Mouse (Mus musculus): ENCODE data around the gene Tnxb. TPM values are rescaled to one million over a fixed set of nuclear protein-coding genes. Genes with fewer than 3 reads are reported as not detected.

The Tnxb gene
- total RNA-seq (2021), result 10 to 100 TPM; 12.1 to 12.3 TPM
- long read RNA-seq, partial matches to known transcripts, result 1 of 1 reads
- long read RNA-seq, other reads (novel, unspliced or antisense), result 0 of 1 reads

DNA sequence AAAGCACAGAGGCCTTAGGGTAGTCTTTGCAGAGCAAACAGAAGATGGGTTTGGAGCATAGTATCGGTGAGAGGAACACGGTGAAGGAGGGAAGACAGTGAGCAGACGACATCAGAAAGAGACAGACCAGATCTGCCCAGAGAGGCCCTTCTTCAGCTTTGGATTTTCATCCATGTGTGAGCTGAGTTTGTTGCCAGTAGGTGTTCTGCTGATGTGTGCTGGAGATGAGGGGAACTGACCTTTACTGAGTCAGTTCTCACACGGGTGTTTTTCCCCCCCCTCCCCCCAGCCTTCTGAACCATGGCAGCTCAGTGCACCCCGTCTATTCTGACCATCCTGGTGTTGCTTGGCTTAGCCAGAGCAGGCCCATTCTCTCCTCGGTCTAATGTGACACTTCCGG is at the start of gene Tnxb:
TSS of gene Tnxb (plus strand) at position 301 of the 400 bp plus-strand sequence.
- no peak for DNase-seq (ENCODE audit: low spot score in 2 of 2)

DNA sequence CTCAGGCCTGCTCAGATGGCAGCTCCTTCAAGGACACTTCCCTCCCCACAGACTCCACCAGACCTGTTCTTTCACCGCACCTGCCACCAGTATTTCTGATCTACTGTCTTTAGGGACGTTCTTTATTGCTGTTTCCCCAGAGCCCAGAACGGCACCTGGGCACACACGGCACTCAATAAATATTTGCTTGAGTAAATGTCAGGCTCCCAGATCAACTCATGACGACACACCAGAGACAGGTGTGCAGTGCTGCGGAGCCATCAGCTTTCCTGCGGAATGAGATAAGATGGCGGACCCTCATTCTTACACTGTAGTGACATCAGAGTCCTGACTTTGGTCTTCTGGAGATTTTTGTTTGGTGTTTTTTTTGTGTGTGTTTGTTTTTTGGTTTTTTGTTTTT is 49.3 kb upstream of the Tnxb start:
- no peak for DNase-seq (ENCODE audit: low spot score in 2 of 2)

DNA sequence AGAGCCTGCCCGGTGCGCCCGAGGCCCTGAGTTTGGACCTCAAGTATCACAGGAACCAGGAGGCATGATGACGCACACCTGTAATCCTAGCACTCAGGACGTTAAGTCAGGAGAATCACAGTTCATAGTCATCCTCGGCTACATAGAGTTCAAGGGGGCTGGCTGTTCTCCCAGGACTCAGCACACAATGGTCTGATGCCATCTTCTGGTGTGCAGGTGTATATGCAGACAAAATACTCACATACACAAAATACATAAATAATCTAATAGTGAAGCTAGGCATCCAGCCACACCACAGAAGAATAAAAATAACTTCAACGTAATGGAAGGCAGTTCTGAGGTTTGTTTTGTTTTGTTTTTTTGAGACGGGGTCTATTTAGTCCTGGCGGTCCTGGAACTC is 47.2 kb upstream of the Tnxb start:
- no peak for DNase-seq (ENCODE audit: low spot score in 2 of 2)

DNA sequence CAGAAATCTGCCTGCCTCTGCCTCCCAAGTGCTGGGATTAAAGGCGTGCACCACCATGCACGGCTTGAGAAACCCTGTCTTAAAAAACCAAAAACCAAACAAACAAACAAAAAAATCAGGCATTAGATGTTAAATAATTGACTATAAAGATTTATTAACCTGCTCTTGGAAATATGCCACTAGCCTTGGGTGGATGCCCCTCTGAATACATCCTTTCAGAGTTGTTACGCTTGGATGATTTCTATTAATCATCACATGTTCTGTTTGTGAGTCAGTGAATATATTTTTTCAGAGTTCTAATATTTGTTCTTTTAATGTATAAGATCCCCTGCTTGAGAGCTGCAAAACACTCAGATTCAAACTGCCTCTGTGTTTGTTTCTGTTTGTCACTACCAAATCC is 45.4 kb upstream of the Tnxb start:
- DNase-seq (ENCODE audit: low spot score in 2 of 2), result no peak

DNA sequence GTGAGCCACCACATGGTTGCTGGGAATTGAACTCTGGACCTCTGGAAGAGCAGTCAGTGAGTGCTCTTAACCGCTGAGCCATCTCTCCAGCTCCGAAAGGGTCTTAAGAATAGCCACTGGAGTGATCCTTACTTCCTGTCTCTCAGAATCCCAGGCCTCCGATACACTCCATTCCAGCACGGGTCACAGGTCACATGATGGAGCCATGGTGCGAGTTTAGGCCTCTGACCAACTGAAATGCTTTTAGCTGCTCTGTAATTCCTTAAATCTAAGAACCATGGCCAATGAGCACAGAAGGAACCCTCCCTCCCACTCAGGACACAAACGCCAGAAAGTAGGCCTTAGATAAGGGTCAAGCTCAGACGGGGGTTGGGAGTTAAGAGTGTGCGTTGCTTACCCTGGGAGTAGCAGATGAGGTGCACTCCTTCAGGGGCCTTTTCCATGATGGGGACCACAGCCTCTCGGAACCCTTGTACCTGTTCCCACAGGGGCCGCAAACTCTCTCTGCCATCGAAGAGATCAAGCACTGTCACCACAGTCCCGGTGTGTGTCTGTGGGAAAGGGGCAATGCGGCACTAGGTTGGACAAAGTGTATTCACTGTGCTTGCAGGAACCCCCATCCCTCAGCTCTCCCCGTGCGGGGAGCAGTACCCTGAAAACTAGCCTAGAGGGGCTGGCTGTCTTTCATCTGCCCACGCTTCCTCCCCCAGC is 44.1 kb upstream of the Tnxb start:
- DNase-seq (ENCODE audit: low spot score in 2 of 2), result no peak

DNA sequence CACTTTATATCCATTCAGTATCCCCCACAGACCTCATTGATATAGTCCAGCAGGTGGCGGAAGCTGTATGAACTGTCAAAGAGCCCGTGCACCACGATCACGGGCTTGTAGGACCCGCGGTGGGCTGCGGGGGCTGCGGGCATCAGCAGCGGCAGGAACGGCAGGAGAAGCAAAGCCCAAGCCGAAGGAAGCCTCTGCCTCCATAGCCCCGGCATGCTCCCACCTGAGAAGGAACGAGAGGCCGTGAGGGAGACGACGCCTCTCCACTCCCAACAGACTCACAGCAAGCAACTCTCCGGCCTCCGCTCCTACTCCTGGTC is 43.6 kb upstream of the Tnxb start:
- DNase-seq (ENCODE audit: low spot score in 2 of 2), result peak in 1 of 2 experiments; percentile 64

DNA sequence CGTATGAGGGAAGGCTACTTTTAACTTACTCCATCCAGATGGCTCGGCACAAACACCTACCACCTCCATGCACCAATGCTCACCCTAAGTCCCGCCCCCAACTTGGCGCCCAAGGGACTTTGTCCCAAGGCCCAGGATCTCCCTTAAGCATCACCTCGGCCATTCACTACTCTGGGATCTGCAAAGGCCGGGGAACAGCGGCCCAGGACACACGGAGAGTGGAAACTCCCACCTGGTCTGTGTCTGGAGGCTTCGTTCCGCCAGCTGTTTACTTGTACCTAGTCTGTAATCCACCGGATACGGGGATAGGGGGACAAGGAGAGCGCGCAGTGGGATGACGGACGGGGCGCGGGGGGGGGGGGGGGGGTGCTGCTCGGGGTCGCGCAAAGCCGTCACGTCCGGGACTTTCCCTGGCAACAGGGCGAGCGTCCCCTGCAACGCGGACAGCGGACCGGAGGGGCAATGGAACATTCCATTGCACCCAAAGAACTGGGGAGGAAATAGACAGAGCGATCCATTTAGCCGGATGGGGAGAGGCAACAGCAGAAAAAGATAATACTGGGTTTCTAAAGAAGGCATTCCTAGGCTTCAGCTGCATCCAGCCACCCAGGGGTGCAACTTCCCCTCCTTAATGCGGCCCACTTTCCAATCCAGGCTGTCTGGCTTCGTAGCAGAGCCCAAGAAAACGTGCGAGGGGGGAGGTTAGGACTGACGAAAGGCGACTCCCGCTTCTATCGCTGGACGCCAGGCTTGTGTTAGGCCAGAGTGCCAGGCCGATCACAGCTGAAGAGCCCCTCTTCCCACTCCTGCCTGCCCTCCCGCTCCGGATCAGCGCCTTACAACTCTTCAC is 43.0 kb upstream of the Tnxb start:
- DNase-seq (ENCODE audit: low spot score in 2 of 2), result peak; percentile 83 to 89

DNA sequence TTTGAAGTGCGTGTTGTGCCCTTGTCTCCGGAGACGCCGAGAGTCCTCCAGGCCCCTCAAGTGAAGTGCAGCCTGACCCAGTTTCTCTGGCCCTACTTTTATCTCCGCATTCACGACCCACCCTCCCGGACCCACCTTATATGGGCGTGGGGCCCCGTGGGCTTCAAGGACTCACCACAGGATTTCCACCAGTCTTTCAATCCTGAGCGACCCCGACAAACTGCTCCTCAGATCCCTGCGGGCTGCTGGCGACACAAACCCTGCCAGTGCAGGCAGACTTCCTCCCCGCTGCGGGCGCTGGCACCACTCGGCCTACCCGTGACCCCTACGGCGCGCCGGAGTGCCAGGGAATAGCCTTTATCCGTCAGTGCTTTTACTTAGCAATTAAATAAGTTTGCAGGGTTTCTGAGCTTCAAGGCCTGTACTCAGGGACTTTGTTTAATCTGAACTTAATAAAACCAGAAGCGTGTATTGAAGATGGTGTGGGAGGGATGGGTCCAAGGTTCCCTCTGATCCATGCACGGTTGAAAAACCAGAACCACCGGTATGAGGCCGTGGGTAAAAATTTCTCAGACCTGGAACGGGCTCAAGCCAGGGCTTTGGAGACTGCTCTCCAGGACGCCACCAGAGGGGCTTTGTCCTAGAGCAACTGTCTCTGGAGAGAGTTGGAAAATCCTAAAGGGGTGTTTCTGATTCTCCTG is 42.2 kb upstream of the Tnxb start, which contains the start of gene Ppt2:
TSS of gene Ppt2 (minus strand) at position 568 of the 701 bp plus-strand sequence.
- DNase-seq (ENCODE audit: low spot score in 2 of 2), result peak in 1 of 2 experiments; percentile 49

DNA sequence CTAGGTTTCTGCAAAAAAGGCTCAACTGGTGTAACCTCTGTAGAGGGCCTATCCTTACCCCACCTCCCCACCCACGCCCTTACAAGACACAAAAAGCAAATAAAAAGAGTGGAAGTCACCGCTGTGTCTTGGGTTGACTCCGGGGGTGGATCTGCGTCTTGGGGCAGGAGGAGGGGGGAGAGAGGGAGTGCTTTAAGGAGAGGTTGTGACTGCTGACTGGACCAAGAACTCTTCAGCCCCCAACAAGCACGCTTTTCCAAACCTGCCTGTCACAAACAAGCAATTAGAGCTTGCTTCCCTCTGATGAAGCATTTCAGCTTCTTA is 41.7 kb upstream of the Tnxb start:
- no peak for DNase-seq (ENCODE audit: low spot score in 2 of 2)

DNA sequence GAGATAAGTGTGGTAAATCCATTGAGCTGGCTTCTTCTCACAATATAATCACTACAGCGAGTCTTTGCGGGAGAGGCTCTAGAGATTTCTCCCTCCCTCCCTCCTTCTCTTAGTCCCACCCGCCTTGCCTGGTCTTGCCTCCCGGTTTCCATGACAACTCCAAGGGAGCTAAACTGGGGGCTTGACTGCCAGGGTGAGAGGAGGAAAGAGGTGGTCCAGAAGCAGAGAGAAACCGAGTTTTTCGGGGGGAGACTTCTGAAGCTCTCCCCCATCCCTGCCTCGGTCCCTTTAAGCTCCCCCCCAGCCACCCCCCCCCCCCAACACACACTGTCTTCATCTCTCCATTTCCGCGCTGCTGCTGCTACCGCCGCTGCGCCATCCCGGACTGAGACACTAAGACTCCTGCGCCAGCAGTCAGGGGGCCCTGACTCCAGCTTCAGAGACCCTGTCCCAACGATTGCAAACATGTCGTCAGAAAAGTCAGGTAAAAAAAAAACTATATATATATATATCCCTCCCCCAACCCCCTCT is 41.0 kb upstream of the Tnxb start, which contains the start of gene Prrt1:
TSS of gene Prrt1 (plus strand) at position 313 of the 531 bp plus-strand sequence.
- DNase-seq (ENCODE audit: low spot score in 2 of 2), result peak; percentile 75 to 85

DNA sequence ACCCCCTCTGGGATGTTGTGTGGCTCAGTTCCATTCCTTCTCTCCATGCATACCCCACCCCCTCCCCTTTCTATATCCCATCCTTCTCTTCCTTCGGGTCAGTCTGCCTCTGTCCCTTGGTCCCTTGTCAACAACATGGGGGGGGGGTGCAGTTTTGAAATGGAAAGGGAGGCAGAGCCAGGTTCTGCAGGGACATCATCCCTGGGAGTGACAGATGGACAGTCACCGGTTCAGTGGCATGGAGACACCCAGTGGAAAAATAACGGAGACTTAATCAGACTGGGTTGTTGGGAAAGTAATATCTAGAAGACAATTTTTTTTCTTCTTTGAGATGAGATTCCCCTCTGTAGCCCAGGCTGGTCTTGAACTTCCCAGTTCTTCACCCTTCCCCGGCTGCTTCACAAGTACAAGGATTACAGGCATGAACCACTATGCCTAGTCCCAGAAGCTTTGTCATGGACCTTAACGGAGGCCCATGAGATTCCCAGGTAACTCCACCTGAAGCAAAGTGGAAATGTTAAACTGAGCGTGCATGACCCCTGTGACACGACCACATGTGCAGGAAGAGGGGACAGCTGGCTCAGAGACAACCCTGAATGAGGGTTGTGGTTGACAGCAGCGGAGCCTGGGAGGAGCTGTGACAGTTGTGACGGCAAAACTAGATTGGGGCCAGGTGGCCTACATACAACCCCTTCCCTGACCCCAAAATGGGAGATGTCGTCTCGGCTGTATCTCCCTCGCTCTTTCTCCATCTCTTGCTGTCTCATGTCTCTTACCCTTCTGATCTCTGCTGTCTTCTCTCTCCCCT is 40.3 kb upstream of the Tnxb start:
- no peak for DNase-seq (ENCODE audit: low spot score in 2 of 2)

DNA sequence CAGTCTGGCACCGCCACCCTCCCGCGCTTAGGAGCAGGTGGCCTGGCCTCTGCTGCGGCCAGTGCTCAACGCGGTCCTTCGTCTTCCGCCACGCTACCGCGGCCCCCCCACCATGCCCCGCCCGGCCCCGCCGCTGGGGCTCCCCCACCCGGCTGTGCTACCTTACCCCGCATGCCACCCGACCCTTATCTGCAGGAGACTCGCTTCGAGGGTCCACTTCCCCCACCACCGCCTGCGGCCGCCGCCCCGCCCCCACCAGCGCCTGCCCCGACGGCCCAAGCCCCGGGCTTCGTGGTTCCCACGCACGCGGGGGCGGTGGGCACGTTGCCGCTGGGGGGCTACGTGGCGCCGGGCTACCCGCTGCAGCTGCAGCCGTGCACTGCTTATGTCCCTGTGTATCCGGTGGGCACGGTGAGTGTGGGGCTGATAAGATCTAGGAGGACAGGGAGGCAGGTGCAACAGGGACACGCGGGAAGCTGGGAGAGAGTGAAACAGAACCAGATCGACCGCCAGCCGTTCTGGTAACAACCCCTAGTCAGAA is 39.5 kb upstream of the Tnxb start:
- DNase-seq (ENCODE audit: low spot score in 2 of 2), result peak in 1 of 2 experiments; percentile 46

DNA sequence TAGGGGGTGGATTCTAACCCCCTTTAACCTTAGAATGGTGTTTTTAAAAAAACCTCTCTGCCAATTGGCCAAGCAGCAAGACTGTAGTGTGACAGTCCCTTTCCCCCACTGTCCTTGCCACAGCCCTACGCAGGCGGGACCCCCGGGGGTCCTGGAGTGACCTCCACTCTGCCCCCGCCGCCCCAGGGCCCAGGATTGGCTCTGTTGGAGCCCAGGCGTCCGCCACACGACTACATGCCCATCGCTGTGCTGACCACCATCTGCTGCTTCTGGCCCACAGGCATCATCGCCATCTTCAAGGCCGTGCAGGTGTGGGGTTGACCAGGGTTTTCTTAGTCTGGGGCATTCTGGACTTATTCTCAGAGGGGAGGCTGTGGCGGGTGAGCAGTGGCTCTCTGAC is 38.7 kb upstream of the Tnxb start:
- DNase-seq (ENCODE audit: low spot score in 2 of 2), result no peak

DNA sequence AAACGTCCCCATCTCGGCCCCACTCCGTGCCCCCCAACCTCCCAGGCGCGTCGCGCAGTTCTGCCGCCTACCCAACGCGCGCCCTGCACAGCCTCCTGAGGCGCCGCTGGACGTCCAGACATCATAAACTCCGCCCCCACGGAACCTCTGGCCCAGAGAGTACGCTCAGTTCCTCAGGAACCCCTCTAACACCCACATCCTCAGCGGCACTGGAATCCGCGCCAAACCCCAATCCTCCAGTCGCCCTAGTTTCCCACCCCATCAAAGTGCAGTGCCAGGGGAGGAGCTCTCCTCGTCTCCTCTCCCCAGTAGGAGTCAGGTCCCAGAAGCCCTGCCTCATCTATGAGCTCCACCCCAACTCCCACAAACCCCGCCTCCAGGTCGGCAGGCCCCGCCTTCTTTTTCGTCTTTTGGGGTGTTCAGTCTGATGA is 38.1 kb upstream of the Tnxb start:
- DNase-seq (ENCODE audit: low spot score in 2 of 2), result peak; percentile 91

DNA sequence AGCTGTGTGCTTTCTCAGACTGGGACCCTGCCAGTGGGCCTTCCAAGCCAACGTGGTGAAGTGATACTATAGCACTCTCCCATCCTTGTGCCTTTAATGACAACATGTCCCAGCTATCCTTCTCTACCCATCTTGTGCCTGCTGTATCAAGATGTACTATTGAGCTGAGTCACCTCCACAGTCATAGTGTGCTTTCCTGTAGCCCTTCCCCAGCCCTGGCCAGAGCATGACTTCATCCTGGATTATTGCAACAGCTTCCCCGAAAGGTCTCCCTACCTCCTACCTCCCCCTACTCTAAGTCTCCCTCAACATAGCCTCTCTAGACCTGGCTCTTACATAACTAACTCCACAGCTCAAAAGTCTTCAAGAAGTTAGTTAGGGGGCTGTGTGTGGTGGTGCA is 34.7 kb upstream of the Tnxb start:
- no peak for DNase-seq (ENCODE audit: low spot score in 2 of 2)

DNA sequence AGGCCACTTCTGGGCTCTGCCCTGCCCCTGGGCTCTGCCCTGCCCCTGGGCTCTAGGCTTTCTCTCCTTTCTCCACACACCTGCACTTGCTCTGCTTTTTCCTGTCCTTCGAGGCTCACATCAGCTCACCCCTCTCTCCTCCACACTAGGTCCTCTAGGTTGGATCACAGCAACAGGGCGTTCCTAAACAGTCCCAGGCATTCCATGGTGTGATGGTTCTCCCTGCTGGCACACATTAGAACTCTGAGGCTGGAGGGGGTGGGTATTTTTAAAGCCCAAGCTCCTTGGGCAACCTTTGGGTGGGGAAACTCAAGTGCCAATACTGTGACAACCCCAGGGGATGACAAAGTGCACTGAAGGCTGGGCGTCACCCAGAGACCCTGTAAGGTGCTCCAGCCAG is 32.9 kb upstream of the Tnxb start:
- no peak for DNase-seq (ENCODE audit: low spot score in 2 of 2)

DNA sequence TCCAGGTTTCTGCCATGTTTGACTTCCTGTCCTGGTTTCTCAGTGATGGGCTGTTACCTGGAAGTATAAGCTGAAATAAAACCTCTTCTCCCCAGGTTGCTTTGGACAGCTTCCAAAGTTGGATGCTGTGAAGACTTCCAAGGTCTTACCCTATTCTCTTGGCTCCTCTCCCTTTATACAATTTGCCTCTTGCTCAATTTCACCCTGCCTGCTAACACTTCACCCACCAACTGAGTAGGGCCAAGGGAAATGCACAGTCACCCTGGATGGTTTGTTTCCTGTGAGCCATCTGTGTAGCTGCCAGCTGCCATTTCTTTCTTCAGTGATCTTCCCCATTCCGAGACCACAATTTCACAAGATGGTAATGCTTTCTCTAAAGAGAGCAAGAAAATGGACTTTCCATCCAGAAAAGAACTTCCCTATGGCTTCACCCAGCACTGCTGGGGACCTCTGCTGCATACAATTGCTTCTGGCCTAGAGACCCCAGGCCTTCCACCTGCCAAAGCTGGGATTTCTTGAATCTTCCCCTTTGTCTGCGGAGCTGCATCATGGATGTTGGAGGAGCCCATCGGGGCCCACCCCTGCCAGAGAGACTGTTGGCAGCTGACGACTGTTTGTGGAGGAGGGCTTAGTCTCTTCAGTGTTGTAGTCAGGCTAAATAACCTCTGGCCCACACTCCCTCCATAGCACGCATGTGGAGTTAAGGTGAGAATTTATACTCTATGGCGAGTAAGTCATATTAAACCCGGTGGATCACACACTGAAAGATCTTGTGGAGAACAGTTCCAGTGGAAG is 30.7 kb upstream of the Tnxb start:
- no peak for DNase-seq (ENCODE audit: low spot score in 2 of 2)

DNA sequence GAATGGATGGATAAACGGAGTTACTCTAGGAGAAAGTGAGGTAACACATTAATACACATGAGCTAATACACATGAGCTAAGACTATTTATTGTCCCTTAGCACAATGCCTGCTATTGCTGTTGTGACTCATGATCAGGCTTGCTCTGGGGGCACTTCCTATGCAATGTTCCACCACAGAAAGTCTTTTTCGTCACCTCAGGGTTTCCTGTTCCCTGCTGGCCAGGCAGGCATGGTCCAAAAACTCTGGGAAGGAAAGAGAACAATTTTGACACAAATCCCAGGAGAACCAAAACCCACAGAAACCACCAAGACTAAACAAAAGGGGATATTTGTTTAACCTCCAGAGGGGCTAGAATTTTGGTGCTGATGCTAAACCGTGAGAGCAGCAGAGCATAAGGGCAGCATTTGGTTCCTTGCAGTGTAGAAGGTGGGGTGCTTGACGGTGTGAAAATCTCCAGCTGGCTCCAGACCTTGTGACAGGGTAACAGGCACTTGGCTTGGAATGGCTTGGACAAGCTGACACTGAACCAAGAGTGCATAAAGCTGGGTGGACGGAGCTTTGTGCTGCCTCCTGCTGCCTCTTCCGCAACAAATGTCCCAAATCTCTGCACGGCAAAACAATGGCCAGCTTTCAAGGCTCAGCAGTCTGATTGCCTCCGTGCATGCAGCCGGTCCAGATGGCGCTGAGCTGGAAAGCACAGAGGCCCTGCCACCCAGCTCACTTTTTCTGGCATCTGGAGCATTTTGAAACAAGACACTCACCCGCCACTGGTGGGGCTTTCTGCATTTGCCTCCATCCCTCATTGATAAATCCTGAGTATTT is 29.3 kb upstream of the Tnxb start:
- peak in 1 of 2 experiments; percentile 75 for DNase-seq (ENCODE audit: low spot score in 2 of 2)

DNA sequence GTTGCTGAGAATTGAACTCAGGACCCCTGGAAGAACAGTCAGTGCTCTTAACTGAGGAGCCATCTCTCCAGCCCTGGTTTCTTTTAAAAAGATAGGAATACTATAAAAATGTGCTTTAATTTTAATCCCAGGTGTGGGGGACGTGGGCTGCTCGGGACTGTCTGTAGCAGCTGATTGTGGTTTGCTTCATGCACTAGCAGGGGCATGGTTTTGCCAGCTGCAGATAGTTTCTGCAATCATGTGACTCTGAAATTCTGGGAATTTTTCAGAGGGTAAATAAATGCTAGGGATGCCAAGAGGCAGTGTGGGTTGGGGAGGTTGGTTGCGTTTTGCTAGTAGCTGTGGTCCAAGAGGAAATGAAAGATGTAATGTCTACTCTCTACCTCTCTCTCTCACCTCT is 28.4 kb upstream of the Tnxb start:
- no peak for DNase-seq (ENCODE audit: low spot score in 2 of 2)
